Mouse (Mus musculus) heart, adult 2 months (tissue): ENCODE data around the gene Ppp2r5c. TPM values are rescaled to one million over a fixed set of nuclear protein-coding genes. Genes with fewer than 3 reads are reported as not detected.
A peak's percentile ranks its signal among the peaks of the same experiment; 100 is the strongest.

Source experiments
- DNase-seq, 2 experiments: peaks; one replicate each; pipeline ENCODE4 v3.0.0; 2021
- H3K27ac ChIP-seq: fragments of 200-600 bp; 2 replicates; pipeline ENCODE4 v1.8.1; 2022
- H3K27me3 ChIP-seq: fragments of 200-500 bp; 2 replicates; pipeline ENCODE4 v1.6.1; 2012; ENCODE audit warnings: mild to moderate bottlenecking, low read length, inconsistent platforms, mixed read lengths; ENCODE audit not compliant: control insufficient read depth, insufficient read depth
- H3K36me3 ChIP-seq: fragments of 200-500 bp; 2 replicates; pipeline ENCODE4 v1.6.1; 2012; ENCODE audit warnings: low read length, inconsistent platforms; ENCODE audit not compliant: control insufficient read depth, insufficient read depth
- H3K4me1 ChIP-seq: fragments of 200-500 bp; 2 replicates; pipeline ENCODE4 v1.6.1; 2011; ENCODE audit warnings: low read length; ENCODE audit not compliant: control insufficient read depth, insufficient read depth
- H3K4me3 ChIP-seq: fragments of 200-600 bp; 2 replicates; pipeline ENCODE4 v1.8.1; 2022
- H3K79me2 ChIP-seq: fragments of 200-500 bp; replicated peaks from 2 replicates; pipeline ENCODE4 v1.6.1; 2012; ENCODE audit warnings: mild to moderate bottlenecking, inconsistent platforms, low read length, moderate library complexity, mixed read lengths; ENCODE audit not compliant: control insufficient read depth, insufficient read depth
- H3K9ac ChIP-seq: fragments of 200-500 bp; 2 replicates; pipeline ENCODE4 v1.6.1; 2012; ENCODE audit warnings: low read depth, mild to moderate bottlenecking, control low read depth, inconsistent platforms, low read length, mixed read lengths
- CTCF ChIP-seq: fragments of 200-600 bp; IDR thresholded peaks from 2 replicates; pipeline ENCODE4 v1.8.1; 2022; ENCODE audit warnings: antibody characterized with exemption, mild to moderate bottlenecking, moderate library complexity
- EP300 ChIP-seq: fragments of 200-500 bp; IDR thresholded peaks from 2 replicates; pipeline ENCODE4 v1.6.1; 2011; ENCODE audit warnings: low read depth, low read length, control low read depth; ENCODE audit not compliant: insufficient read depth
- POLR2A ChIP-seq: fragments of 200-500 bp; IDR thresholded peaks from 2 replicates; pipeline ENCODE4 v1.6.1; 2011; ENCODE audit warnings: mild to moderate bottlenecking, low read depth, low read length, control low read depth; ENCODE audit not compliant: insufficient read depth
- WGBS: fragments of 180-500 bp; shearing (Covaris S2); methylation state at CpG from one replicate; pipeline ENCODE4 v1.1.7; 2018; 5-methylcytosine and 5-hydroxymethylcytosine counted together
- intact Hi-C: fragments of 180-260 bp; cut with DNase I; formaldehyde crosslinking; loops from one replicate; pipeline ENCODE4 v1.15.1; 2025
- polyA plus RNA-seq: library from polyadenylated mRNA; depleted of rRNA; stranded (reverse); fragments of >200 nt; gene quantifications from 2 replicates; pipeline ENCODE4 v1.2.3, GENCODE M21; 2012
- total RNA-seq, 2 experiments: library from RNA; stranded (reverse); gene quantifications; 2 replicates each; pipeline ENCODE4 v1.2.3; 2021

Ppp2r5c gene
- total and polyA plus RNA-seq, 3 experiments: 41.7 to 93.7 (median 90.9) TPM

DNA sequence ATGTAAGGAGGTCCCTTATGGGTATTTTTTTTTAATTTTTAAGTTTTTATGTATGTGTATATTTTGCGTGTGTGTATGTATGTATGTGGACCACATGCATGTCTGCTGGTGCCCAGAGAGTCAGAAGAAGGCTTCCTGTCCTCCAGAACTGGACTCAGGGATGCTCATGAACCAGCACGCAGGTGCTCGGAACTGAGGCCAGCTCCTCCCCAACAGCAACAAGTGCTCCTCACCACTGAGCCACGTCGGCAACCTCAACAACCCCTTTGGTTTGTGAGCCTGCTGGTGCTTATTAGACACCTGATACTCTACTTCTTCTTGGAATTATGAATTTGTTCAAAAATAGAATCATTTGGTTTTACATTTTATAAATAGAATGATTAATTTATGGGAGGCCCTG, 39.9 kb downstream of the Ppp2r5c start:
- DNase-seq: no peak
- Histone ChIP-seq H3K27me3 (no peaks in the 10 kb centered on the region), H3K9ac (0 out of 2 replicates have a peak overlapping the region, but pooled peaks have one; percentile 13), H3K4me3 (peak overlapping the region; percentile 65), H3K79me2 (peaks cover 16% of the 10 kb centered on the region), H3K27ac (peak overlapping the region; percentile 93), H3K36me3 (no peaks in the 10 kb centered on the region; the same call in 1 of the 2 replicates), H3K4me1 (peaks cover 24% of the 10 kb centered on the region)
- WGBS: 40% methylated on average over 5 of the region's 5 CpGs
- intact Hi-C loops: loop anchor here (1.0 kb wide), 1 partner anchor 12 kb away; no protein-coding TSS in a partner anchor
- TF ChIP-seq EP300: no peak
- no peak for TF ChIP-seq POLR2A
- TF ChIP-seq CTCF: no peak

DNA sequence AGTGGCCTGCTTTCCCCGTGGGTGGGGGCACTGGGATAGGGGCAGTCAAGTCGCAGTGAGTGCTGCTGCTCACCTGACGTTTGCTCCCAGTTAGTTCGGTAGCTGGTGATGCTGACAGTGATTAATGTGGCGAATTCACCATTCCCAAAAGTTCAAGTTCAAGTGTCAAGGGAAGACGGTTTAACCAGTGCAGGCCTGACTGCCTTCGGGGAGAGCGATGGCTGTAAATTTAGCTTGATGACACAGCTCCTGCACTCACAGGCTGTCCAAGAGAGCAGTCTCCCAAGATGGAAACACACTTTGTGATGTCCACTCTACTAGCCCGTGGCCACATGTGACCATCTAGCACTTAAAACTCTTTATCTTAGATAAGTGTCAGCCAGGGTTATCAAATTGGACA, 41.1 kb downstream of the Ppp2r5c start:
- Histone ChIP-seq H3K27ac (peak overlapping the region; percentile 93), H3K9ac (no peak overlapping the region), H3K36me3 (no peaks in the 10 kb centered on the region; the same call in 1 of the 2 replicates), H3K27me3 (no peaks in the 10 kb centered on the region), H3K79me2 (peaks cover 16% of the 10 kb centered on the region), H3K4me1 (peaks cover 24% of the 10 kb centered on the region), H3K4me3 (no peak overlapping the region)
- intact Hi-C loops: no loop called here
- TF ChIP-seq EP300: 0 out of 2 replicates have a peak, but pooled peaks have one; percentile 16
- TF ChIP-seq CTCF: no peak
- DNase-seq: no peak
- WGBS: 32% methylated on average over 9 of the region's 9 CpGs

DNA sequence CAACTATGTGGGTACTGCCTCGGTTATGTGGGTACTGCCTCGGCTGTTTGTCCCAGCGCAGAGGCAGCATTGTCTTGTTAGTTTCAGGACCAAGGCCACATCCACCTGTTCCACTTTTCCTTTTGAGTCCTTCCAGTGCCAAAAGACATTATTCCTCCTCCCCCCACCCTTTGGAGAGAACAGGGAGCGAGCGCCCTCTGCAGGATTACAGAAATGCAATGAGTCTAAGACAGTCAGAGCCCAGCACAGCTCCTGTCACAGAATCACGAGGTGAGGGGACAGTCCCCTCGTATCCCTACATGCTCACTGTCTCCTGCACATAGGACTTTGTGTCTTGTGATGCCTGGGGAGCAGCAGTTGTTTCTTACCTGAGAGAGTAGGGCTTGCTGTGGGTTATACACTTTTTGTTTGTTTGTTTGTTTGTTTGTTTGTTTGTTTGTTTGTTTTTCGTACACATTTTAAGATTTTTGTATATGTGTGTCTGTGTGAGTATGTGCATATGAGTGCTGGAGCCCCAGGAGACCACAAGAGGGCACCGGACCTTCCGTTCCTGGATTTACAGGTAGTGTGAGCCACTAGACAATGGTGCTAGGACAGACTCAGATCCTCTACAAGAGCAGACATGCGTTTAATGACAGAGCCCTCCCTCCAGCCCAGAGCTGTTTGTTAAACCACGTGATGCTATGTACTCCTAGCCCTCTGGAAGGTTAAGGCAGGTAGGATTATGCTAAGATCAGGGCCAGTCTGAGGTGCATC, 43.2 kb downstream of the Ppp2r5c start:
- Histone ChIP-seq H3K4me3 (no peak overlapping the region), H3K27ac (no peak overlapping the region), H3K9ac (no peak overlapping the region), H3K4me1 (peaks cover 25% of the 10 kb centered on the region), H3K27me3 (no peaks in the 10 kb centered on the region), H3K79me2 (peaks cover 21% of the 10 kb centered on the region), H3K36me3 (no peaks in the 10 kb centered on the region; the same call in 1 of the 2 replicates)
- intact Hi-C loops: no loop called here
- 86% methylated on average over 12 of the region's 12 CpGs for WGBS
- no peak for DNase-seq
- peak; percentile 21 for TF ChIP-seq CTCF
- TF ChIP-seq POLR2A: no peak

- DNase-seq: no peak
- no peak overlapping the region for H3K9ac ChIP-seq
- peaks cover 2% of the 10 kb centered on the region; the same call in 1 of the 2 replicates for H3K36me3 ChIP-seq
- TF ChIP-seq EP300: no peak
- no peak for TF ChIP-seq CTCF
- no peak for TF ChIP-seq POLR2A
- H3K79me2 ChIP-seq: peaks cover 24% of the 10 kb centered on the region
- no peaks in the 10 kb centered on the region for H3K27me3 ChIP-seq
- intact Hi-C loops: no loop called here
- no peak overlapping the region for H3K4me3 ChIP-seq
- H3K27ac ChIP-seq: no peak overlapping the region
- peaks cover 27% of the 10 kb centered on the region for H3K4me1 ChIP-seq
- 93% methylated on average over 5 of the region's 5 CpGs for WGBS
Observed at GRCm38 (mm10) chr12:110492436-110492835, 45.5 kb downstream of the Ppp2r5c start.

DNA sequence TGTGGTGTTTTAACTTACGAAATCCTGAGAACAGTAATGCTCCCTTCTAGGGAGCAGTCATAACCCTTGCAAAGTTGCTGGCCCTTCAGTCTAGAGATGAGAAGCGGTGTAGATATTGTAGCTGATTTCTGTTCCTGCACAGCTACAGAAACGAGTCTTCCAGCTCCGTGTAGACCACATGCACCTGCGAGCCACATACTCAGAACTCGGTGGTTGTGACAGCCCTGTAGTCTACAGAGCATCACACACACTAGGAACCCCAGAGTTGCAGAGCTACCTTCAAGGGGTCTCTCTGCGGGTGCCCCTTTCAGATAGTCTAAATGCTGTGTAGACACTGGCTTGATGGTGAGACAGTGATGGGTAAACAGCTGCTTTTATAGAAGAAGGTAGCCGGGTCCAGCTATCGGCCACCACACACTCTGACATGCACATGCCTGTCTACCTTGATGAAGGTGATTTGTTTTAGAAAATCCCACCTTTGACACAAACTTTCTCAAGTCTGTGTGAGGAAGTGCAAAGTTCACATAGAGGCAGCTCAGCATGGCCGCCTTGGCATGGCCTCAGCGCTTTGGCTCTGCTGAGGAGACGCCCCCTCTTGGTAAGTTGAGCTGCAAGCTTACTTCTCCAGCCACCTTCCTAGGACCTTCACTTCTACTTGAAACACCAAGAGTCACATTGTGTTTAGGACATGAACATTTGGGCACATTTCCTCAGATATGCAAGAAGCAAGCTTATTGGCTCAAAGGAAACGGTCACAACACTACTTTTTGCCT, 46.9 kb downstream of the Ppp2r5c start:
- TF ChIP-seq CTCF (no peak), EP300 (no peak), POLR2A (no peak)
- Histone ChIP-seq H3K27ac (no peak overlapping the region), H3K4me3 (no peak overlapping the region), H3K27me3 (no peaks in the 10 kb centered on the region), H3K4me1 (peaks cover 26% of the 10 kb centered on the region), H3K9ac (no peak overlapping the region), H3K36me3 (peaks cover 2% of the 10 kb centered on the region; the same call in 1 of the 2 replicates), H3K79me2 (peaks cover 24% of the 10 kb centered on the region)
- DNase-seq: no peak
- 87% methylated on average over 13 of the region's 13 CpGs for WGBS
- intact Hi-C loops: no loop called here

GRCm38 (mm10) chr12:110494846-110495245, 47.9 kb downstream of the Ppp2r5c start:
- DNase-seq: no peak
- TF ChIP-seq EP300: no peak
- no peak for TF ChIP-seq POLR2A
- TF ChIP-seq CTCF: no peak
- Histone ChIP-seq H3K9ac (no peak overlapping the region), H3K27me3 (no peaks in the 10 kb centered on the region), H3K4me3 (no peak overlapping the region), H3K4me1 (peaks cover 27% of the 10 kb centered on the region), H3K79me2 (peaks cover 18% of the 10 kb centered on the region), H3K36me3 (peaks cover 2% of the 10 kb centered on the region; the same call in 1 of the 2 replicates), H3K27ac (no peak overlapping the region)
- intact Hi-C loops: no loop called here
- WGBS: 24% methylated on average over 2 of the region's 2 CpGs
